Mouse (Mus musculus): ENCODE measurements around the gene Lgals9.
A peak's percentile ranks its signal among the peaks of the same experiment; 100 is the strongest.

DNA sequence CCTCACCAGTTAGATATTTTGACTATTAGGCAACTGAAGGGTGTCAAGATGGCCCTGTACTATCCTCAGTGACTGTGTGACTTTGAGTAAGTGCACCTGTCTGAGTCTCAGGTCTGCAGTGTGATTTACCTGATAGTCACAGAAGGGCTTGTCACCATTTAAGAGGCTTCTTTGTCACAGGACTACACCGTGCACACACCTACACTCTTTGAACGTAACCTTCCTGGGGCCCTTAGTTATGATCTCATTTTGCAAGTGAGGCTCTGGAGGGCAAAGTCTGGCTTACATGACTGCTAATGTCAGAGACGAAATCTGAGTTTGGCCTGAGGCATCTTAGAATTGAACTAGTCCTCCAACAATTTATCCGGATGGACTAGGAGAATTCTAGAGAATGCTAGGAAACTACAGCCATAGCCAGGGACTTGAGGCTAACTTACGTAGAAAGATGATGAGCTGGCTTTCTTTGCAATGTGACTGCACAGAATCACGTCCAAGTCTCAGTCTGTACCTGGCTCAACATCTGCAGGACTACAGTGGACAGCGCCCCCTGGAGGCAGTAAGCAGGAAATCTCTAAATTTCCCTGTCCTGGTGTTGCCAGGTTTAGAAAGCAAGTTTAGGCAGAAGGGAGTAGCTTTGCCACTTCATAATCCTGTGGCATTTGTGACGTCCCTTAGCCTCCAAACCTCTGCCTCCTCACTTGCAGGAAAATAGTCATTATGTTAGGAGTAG is 61.9 kb downstream of the Lgals9 start:
- TF ChIP-seq POLR2A (IDR thresholded peaks at IDR 0.05; ENCODE audit: extremely low read depth, insufficient read depth, low read length), result no peak
- peak; percentile 91 for TF ChIP-seq CTCF (IDR thresholded peaks at IDR 0.05; ENCODE audit: extremely low read depth, insufficient read depth, low read length)
